Mouse (Mus musculus) frontal cortex, postnatal 36 days (tissue): ENCODE data around the gene Ccl3.

ENCODE experiments used
- DNase-seq, 2 experiments: peaks; one replicate each; pipeline ENCODE4 v3.0.0; 2022; ENCODE audit warnings: low spot score in 2 of 2

Gene Ccl3

GRCm38 (mm10) chr11:83623586-83623985, 25.6 kb downstream of the Ccl3 start:
- DNase-seq = no peak

GRCm38 (mm10) chr11:83619037-83619436, 30.1 kb downstream of the Ccl3 start:
- DNase-seq = no peak

- DNase-seq = no peak
These were observed 30.9 kb downstream of the Ccl3 start for GRCm38 (mm10) chr11:83618238-83618637.

- DNase-seq = no peak
These were observed 32.6 kb downstream of the Ccl3 start for GRCm38 (mm10) chr11:83616586-83616985.

GRCm38 (mm10) chr11:83610900-83611299, 38.3 kb downstream of the Ccl3 start:
- DNase-seq = no peak

- no peak for DNase-seq
These were observed 42.8 kb downstream of the Ccl3 start for GRCm38 (mm10) chr11:83606396-83606795.

GRCm38 (mm10) chr11:83605535-83605934, 43.6 kb downstream of the Ccl3 start:
- no peak for DNase-seq

GRCm38 (mm10) chr11:83604698-83605097, 44.5 kb downstream of the Ccl3 start:
- DNase-seq = no peak

GRCm38 (mm10) chr11:83603399-83603798, 45.8 kb downstream of the Ccl3 start:
- DNase-seq = no peak

- no peak for DNase-seq
These were observed 48.6 kb downstream of the Ccl3 start for GRCm38 (mm10) chr11:83600576-83600975.

GRCm38 (mm10) chr11:83598991-83599390, 50.2 kb downstream of the Ccl3 start:
- DNase-seq = no peak

- DNase-seq = no peak
These were observed 50.8 kb downstream of the Ccl3 start for GRCm38 (mm10) chr11:83598207-83598837.
